Comparison of ENCODE assay signal across 12 mouse cellular contexts in the genomic region with DNA sequence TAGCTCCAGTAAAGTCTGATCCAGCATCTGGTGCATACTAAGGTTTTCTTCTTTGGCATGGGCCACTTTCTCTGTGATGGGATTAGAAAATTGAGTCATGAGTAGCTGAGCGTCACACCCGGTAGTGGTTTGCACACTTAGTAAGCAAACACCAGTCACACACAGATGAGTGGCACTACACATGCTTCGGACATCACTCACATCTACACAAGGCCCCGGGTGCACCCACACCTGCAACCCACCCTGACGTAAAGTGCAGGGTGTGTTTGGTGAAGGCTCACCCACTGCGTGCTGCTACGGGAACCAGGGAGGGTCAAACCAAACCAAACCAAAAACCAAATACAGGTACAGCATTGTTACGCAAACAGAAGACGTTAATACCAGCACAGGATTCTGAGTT.
"Had no signal": no experiment of that assay in that cellular context is flagged by ENCODE, and none has a peak within 500 bp of the region (broad histone marks: within the 10 kb centered on the region; RNA-seq: fewer than 3 reads in every experiment).

No protein-coding gene starts in this region.

- ATAC-seq: intestine, embryonic 16.5 days; midbrain, embryonic 13.5 days had no signal

- H3K4me2 ChIP-seq: kidney, embryonic 15.5 days; midbrain, embryonic 13.5 days; neural tube, embryonic 15.5 days had no signal

- H3K9ac ChIP-seq: kidney, embryonic 15.5 days; midbrain, embryonic 13.5 days; neural tube, embryonic 15.5 days had no signal

- H3K27me3 ChIP-seq: kidney, embryonic 15.5 days; midbrain, embryonic 13.5 days; neural tube, embryonic 15.5 days had no signal

- H3K4me3 ChIP-seq: kidney, embryonic 15.5 days; left cerebral cortex, adult 2 months; limb, embryonic 10.5 days; midbrain, embryonic 13.5 days; neural tube, embryonic 15.5 days had no signal

- DNase-seq: kidney, adult 2 months; kidney, postnatal 14 days; lung, postnatal 10 days; right cerebral cortex, adult 18-20 months; right cerebral cortex, postnatal 25 days; thymus, postnatal 36 days had no signal

- H3K27ac ChIP-seq: kidney, embryonic 15.5 days; left cerebral cortex, adult 2 months; limb, embryonic 10.5 days; midbrain, embryonic 13.5 days; neural tube, embryonic 15.5 days had no signal

- H3K4me1 ChIP-seq: kidney, embryonic 15.5 days; limb, embryonic 10.5 days; midbrain, embryonic 13.5 days had no signal

- H3K9me3 ChIP-seq: kidney, embryonic 15.5 days; limb, embryonic 10.5 days; midbrain, embryonic 13.5 days; neural tube, embryonic 15.5 days had no signal
